Mouse (Mus musculus): ENCODE results near the gene Itga9.
A peak's percentile ranks its signal among the peaks of the same experiment; 100 is the strongest.

The Itga9 gene

DNA sequence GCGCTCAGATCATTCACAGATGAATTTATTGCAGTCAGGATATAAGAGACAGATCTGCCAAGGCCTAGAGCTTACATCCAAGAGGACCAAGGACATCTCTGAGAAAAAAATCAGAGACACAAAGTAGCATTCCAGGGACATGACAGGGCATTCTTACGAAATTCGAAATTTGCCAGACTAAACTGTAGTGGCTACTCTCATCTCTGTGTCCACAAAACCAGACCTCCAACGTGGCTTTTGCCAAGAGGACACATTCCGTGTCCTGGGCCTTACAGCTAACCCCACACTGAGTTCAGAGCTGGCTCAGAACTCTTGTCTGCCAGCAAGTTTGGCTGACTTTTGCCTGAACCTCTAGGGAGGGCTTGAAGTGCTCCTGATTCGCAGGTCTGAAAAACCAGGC, 279.3 kb downstream of the Itga9 start:
- DNase-seq = no peak

GRCm38 (mm10) chr9:118887201-118887600, 280.7 kb downstream of the Itga9 start:
- no peak for DNase-seq

- DNase-seq = no peak
Observed at GRCm38 (mm10) chr9:118887734-118888133, 281.2 kb downstream of the Itga9 start.

DNA sequence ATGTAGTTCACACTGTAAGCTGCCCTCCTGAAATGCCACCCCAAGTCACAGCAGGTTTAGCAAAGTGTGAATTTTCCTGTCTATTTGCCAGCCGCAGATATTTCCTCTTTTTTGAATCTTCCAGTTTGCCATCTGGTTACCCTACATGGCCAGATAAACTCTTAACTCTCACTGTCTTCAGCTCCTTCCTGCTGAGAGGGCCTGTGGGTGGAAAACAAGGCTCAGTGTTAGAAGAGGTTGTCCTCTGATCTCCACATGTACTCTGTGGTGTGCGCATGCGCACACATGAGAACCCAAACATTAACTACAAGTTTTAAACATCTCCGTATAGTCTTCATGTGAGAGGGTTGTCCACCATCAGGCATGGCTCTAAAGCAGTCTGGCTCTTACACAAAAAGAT, 283.7 kb downstream of the Itga9 start:
- DNase-seq = no peak

DNA sequence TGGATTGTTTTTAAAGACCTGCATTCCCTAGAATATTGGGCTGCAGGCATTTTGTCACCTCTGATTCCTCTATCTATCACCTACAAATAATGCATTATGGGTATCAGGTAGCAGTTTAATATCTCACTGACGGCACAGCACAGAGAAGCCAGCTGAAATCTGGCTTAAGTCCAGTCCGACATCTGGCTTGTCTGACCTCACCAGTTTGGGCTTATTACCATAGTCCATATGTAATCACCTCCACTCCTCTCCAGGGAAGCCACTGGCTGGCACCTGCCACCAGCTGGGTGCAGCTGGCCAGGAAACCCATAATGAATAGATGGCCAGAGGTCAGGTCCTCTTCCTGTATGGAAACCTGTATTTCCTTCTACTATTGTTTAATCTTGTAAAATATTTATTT, 284.2 kb downstream of the Itga9 start:
- no peak for DNase-seq

- no peak for DNase-seq
Observed at GRCm38 (mm10) chr9:118891068-118891467, 284.6 kb downstream of the Itga9 start.

- DNase-seq = no peak
Observed at GRCm38 (mm10) chr9:118891593-118891992, 285.1 kb downstream of the Itga9 start.

DNA sequence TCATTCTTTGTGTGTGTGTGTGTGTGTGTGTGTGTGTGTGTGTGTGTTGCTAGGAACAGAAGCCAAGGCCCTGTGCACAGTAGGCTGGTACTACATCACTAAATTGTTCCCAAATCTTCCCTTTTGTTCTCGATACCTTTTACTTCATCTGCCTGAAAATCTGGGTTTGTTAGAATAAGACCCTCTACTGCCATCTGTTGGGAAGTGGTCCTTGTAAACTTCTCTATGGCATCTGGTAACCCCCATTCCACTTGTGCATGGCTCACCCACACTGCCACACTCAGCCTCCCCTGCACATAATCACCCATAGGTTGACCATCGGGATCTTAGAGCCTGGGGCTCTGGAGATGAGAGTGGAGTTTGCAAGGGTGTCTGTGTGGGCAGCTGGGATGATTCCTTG, 288.6 kb downstream of the Itga9 start:
- DNase-seq = no peak

- no peak for DNase-seq
Observed at GRCm38 (mm10) chr9:118900677-118901076, 294.2 kb downstream of the Itga9 start.

DNA sequence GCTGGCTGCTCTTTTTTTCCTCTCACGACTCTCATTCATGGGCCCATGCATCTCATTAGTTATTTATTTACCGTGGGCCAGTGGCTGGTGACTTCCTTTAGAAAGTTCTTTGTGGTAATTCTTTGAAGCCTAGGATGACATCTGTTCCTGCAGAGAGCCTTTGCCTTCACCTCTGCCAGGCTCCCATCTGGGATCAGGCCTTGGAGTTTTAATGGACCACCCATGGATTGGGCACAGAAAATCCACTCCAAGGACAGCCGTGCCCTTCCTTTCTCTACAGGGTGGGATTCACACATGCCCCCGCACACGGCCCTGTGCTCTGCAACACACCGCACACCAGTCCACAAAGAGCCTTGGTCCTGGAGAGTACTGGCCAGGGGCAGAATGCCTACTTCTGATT, 295.4 kb downstream of the Itga9 start:
- no peak for DNase-seq

GRCm38 (mm10) chr9:118907934-118908620, 301.6 kb downstream of the Itga9 start:
- peak; percentile 28 to 63 for DNase-seq

DNA sequence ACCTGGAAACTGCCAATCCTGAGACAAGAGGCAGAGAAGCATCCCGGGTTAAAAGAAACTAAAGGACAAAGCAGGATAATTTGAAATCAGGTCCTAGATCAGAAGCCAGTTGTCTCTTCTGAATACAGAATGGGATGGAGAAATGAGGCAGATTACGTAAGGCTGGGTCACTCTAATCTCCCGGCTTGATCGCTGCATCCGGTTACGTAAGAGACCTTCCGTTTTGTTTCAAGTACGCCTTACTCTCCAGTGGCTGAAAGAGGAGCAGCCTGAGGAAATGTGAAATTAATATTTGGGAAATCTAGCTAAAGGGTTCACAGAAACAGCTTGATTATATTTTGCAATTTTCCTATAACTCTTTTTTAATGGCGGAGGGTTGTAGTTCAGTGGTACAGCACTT, 306.6 kb downstream of the Itga9 start:
- no peak for DNase-seq

DNA sequence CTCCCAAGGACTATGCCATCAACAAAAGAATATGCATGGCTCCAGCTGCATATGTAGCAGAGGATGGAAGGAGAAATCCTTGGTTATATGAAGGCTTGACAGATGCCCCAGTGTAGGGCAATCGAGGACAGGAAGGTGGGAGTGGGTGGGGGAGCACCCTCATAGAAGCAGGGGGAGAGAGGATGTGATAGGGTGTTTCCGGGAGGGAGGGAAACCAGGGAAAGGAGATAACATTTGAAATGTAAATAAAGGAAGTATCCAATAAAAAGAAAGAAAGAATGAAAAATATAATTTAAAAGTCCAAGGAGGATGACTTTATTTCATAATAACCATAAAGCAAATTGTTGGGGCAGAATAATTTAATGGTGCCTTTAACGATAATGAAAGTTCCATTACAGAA, 307.1 kb downstream of the Itga9 start:
- DNase-seq = no peak

- DNase-seq = no peak
Observed at GRCm38 (mm10) chr9:118914589-118914988, 308.1 kb downstream of the Itga9 start.

DNA sequence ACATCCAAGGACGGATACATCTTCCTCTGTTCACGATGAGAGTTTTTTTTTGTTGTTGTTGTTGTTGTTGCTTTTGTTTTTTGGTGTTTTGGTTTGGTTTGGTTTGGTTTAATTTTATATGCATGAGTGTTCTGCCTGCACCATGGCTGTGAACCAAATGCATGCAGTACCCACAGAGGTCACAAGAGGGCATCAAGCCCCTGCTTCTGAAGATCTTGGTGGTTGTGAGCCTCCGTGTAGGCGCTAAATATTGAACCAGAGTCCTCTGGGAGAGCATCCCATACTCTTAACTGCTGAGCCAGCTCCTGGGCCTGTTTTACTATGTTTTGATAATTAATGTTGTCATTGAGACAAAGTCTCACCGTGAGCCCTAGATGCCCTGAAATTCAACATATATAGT, 308.8 kb downstream of the Itga9 start:
- peak in 1 of 2 experiments; percentile 19 for DNase-seq

DNA sequence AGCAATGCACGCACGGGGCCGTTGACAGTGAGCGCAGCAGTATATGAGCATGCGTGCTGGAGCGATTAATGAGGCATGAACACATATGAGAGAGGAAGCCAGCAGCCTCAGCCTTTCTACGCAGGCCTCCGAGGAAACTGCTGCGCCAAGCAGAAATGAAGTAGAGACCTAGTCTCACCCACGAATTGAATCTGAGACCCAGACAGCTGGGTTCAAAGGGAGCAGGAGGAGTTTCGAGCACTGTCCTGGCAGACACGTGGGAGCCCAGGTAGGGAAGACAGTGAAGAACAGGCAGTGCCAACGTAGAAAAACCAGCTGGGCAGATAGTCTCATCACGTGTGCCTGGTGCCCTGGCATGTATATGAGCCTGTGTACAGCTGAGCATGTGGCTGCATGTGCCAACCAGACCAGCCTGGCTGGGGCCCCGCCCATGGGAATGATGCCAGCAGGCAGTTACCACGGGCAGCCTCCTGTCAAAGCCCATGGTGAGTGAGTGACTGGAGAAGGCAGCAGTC, 313.2 kb downstream of the Itga9 start:
- DNase-seq = no peak

DNA sequence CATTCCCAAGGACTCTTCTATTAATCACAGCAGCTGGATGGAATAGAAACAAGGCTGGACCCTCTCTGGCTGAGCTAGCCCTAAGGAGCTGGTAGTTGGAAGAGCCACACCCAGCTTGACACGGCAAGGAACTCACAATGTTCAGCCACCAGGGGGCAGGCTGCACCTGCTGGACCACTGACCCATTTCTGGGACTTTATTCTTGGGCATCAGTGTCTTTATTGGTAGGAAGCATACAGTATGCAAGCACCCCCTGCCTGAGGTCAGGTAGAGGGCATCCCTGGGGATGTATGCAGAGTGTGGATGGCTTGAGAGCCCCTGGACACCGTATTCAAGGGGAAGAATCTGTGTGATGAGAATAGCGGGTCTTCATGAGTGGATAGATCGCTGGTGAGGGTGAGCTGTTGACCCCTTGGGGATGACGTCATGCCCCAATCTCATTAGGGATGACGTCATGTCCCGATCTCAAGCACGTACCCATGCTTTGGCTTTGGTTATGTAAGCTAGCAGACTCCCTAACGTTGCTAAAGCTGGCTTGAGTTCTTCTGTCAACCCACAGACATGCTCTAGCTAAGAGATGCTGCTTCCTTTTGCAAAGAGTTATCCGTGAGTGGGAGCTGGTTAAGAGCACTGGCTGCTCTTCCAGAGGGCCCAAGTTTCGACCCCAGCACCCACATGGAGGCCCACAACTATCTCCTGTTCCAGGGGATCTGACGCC, 314.5 kb downstream of the Itga9 start:
- peak; percentile 19 to 54 for DNase-seq

GRCm38 (mm10) chr9:118921926-118922325, 315.4 kb downstream of the Itga9 start:
- DNase-seq = no peak

- DNase-seq = no peak
Observed at GRCm38 (mm10) chr9:118924554-118925085, 318.1 kb downstream of the Itga9 start.

DNA sequence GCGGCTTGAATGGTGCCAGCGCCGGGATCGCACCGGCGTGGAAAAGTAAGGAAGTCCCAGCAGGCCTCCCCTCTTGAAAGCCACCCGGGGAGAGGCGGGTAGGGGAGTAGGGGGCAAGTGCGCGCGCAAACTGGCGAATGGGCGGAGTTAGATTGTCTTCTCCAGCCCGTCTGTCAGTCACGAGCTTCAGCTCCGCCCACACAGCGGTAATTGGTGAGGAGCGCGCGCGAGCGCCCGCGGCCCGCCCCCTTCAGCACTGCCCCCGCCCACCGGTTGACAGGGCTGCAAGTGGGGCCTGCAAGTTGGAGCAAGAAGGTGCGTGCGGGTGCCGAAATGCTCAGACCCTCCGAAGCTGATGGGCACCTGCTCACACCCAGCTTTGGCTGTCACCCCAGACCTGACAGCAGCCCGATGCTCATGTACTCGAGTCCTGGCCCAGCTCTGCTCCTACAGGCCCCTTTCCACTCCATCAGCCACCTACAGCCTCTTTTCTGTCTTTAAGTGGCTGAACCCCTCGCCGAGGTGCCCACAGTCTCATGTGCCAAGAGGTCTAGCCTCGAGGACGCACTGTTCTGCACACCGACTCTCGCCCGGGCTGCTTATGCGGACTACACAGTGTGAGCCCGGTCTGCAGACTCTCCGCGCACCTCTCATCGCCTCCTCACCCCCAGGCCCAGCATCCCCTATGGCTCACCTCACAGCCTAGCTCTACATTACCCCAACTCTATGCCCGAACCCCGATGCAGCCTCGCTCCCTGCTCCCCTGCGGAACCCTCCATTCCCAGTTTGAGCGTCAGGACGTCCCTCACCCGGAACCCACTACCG, 319.0 kb downstream of the Itga9 start:
- peak; percentile 81 to 85 for DNase-seq

GRCm38 (mm10) chr9:118926111-118926650, 319.7 kb downstream of the Itga9 start, which contains the start of gene Ctdspl:
Gene Ctdspl (plus strand): TSS chr9:118926453.
- DNase-seq = peak in 1 of 2 experiments; percentile 28

DNA sequence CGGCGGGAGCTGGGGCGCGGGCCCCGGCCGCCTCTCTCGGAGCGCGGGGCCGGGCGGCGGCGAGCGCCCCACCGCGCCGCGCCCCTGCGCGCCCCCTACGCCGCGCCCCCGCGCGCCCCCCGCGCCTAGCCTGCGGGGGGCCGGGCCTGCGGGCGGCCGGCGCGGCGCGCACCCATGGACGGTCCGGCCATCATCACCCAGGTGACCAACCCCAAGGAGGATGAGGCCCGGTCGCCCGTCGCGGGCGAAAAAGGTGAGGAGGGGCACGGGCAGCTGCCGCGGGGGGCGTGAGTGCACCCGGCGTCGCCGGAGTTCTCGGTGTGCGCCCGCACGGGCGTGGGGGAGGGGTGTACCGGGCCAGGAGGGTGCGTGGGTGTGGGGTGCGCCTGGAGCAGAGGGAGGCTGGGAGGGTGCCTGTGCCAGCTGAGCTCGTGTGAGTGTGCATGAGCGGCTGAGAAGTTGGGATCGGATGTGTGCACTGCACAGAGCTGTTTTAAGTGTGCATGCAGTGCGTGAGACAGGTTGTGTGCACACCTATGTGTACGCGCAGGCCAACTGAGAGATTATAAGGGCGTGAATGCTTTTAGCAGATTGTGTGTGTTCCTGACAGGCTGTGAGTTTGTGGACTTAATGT, 320.3 kb downstream of the Itga9 start:
- peak in 1 of 2 experiments; percentile 14 for DNase-seq

All from spleen, adult 18-20 months (tissue).